Mouse (Mus musculus): ENCODE results near the gene Tex33.

GRCm38 (mm10) chr15:78437237-78438017 is 41.7 kb upstream of the Tex33 start:
- no peak for TF ChIP-seq POLR2A (IDR thresholded peaks at IDR 0.05; ENCODE audit: low read depth, low read length)
- no peak for TF ChIP-seq CTCF (IDR thresholded peaks at IDR 0.05; ENCODE audit: extremely low read depth, insufficient read length, insufficient replicate concordance, low read depth, low read length)
